Mouse (Mus musculus): ENCODE data around the gene Nrap. TPM values are rescaled to one million over a fixed set of nuclear protein-coding genes. Genes with fewer than 3 reads are reported as not detected.

Gene Nrap
- under 1 TPM; 0.63 to 0.87 TPM for total RNA-seq (2021)
- long read RNA-seq, experiment 1, partial matches to known transcripts = 2 of 3 reads
- long read RNA-seq, experiment 1, other reads (novel, unspliced or antisense) = 1 of 3 reads
- long read RNA-seq, experiment 2, full-length matches to known transcripts = 1 of 1 reads
- long read RNA-seq, experiment 2, partial matches to known transcripts = 0 of 1 reads
- long read RNA-seq, experiment 2, other reads (novel, unspliced or antisense) = 0 of 1 reads

DNA sequence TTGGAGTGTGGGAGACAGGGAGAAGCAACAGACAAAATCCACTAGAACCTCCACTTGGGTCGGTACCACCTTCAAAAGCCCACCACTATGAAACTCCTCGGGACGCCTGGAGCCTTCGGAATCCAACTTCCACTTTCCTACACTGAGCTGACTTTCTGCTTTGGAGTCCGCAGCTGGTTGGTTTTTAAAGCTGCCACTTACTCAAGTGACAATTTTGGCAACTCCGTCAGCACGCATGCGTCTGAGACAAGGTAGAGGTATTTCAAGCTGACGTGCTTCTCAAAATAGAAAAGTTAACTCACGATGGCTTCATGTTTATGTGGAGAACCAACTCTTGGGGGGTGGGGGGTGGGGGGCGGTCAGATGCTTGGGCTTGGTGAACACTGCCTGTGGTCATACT lies at the start of gene Nrap:
Gene Nrap (minus strand): TSS at position 159 of the 400 bp plus-strand sequence.
- no peak for DNase-seq (ENCODE audit: extremely low spot score in 1 of 2, low spot score in 2 of 2)
- no peak for TF ChIP-seq CTCF (IDR thresholded peaks at IDR 0.05)
- Histone ChIP-seq H3K4me3 (no peak within 1 kb of the TSS), H3K27ac (no peak within 1 kb of the TSS)
- intact Hi-C loops (cut with DNase I) = no loop called here

DNA sequence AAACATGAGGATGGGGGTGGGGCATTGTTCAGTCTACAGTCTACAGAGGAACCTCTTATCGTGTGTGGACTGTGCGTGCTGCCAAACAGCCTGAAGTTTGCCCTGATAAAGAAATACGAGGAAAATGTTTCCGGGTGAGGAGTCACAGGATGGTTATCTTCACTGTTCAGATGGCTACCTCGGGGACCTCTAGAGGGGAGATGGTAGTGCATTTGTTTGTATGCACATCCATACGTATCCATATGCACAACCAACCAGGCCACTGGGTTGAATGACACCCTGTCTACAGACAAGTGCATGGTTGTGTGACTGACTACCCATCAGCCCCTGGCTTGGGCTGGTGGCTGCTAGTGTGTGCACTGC lies 49.2 kb upstream of the Nrap start:
- H3K4me3 ChIP-seq = no peak overlapping the region
- H3K27ac ChIP-seq = no peak overlapping the region
- no peak for DNase-seq (ENCODE audit: extremely low spot score in 1 of 2, low spot score in 2 of 2)
- TF ChIP-seq CTCF (IDR thresholded peaks at IDR 0.05) = no peak
- intact Hi-C loops (cut with DNase I) = no loop called here

DNA sequence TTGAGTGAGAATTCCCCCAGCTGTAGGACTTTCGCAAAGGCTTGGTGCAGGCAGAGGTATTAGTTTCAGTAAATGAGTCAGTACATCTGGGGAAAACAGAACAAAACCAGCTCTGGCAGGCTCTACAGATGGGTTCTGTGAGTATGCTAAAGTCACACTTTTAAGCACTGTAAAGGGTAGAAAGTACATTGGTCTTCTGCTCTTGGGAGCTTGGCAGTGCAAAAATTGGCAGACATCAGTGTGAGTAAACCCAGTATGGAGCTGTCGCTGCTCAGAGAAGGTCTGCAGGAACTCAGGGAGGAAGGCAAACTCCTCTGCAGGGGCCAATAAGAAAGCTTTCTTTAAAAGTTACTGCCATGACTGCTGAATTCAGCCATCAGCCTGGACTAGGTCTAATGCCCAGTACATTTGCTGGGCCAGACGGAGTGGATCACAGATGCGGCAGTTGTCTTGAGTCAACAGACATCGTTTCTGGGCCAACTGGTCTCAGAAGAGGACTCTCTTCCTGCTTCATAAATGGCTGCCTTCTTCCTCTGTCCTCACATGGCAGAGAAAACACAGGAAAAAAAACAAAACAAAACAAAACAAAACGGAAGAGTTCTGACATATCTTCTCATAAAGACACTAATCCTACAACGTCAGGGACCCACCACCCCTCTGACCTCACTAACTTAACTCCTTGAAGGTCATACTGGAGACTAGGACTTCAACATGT lies 48.7 kb upstream of the Nrap start:
- no peak overlapping the region for H3K4me3 ChIP-seq
- intact Hi-C loops (cut with DNase I) = no loop called here
- TF ChIP-seq CTCF (IDR thresholded peaks at IDR 0.05) = no peak
- no peak overlapping the region for H3K27ac ChIP-seq
- no peak for DNase-seq (ENCODE audit: extremely low spot score in 1 of 2, low spot score in 2 of 2)

DNA sequence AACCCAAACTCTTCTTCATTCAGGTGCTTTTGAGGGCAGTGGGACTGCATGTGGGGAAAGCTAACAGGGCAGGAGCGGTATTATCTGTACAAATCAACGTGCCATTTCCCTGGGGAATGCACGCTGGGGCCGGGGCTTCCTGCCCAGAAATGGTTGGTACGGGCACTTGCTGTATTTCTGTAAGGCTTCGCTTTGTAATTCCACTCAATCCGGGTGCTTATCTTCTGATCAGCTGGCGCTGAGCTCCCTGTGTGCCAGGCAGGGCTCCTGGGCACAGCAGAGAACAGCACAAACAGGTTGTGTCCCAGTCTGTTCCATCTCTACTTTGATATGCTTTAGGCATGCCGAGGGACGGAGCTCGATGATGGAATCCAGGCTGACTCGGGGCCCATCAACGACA lies 46.5 kb upstream of the Nrap start:
- intact Hi-C loops (cut with DNase I) = no loop called here
- H3K27ac ChIP-seq = no peak overlapping the region
- no peak for DNase-seq (ENCODE audit: extremely low spot score in 1 of 2, low spot score in 2 of 2)
- TF ChIP-seq CTCF (IDR thresholded peaks at IDR 0.05) = no peak
- H3K4me3 ChIP-seq = no peak overlapping the region

DNA sequence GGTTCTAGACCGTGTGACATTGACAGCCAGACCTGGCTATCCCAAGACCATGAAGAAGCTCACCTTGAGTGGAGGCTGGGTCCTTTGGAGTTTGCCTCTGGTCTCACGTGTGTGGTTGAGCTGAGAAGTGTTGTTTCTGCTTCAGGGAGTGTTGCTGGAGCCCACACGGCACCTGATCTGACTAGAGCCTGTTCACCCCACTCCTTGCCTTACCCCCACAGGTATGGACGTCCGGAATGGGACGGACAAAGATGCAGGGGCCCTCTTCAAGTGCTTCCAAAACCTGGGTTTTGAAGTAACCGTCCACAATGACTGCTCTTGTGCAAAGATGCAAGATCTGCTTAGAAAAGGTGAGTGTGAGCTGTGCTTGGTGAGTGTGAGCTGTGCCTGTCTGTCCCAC lies 43.7 kb upstream of the Nrap start:
- Histone ChIP-seq H3K27ac (no peak overlapping the region), H3K4me3 (no peak overlapping the region)
- intact Hi-C loops (cut with DNase I) = no loop called here
- no peak for DNase-seq (ENCODE audit: extremely low spot score in 1 of 2, low spot score in 2 of 2)
- TF ChIP-seq CTCF (IDR thresholded peaks at IDR 0.05) = no peak

DNA sequence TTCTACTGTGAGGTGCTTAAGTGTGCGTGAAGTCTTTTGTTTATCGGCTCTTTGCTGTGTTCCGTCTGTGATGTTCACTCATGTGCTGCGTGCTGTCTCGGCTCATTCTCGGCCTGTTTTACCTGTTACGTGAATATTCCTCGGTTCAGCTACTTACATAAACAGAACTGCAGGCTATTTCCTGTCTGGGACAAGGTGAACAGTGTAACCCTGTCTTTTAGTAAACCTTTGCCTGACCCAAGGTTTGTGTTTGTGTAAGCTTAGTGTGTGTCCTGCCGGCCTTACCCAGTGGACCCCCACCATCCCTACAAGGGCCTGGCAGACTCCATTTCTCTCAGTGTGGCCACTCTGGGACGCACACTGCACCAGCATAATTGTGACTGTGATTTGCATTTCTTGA lies 42.9 kb upstream of the Nrap start:
- TF ChIP-seq CTCF (IDR thresholded peaks at IDR 0.05) = no peak
- Histone ChIP-seq H3K27ac (no peak overlapping the region), H3K4me3 (no peak overlapping the region)
- no peak for DNase-seq (ENCODE audit: extremely low spot score in 1 of 2, low spot score in 2 of 2)
- intact Hi-C loops (cut with DNase I) = no loop called here

- intact Hi-C loops (cut with DNase I) = no loop called here
- TF ChIP-seq CTCF (IDR thresholded peaks at IDR 0.05) = no peak
- DNase-seq (ENCODE audit: extremely low spot score in 1 of 2, low spot score in 2 of 2) = no peak
These were observed 40.5 kb upstream of the Nrap start for GRCm38 (mm10) chr19:56430369-56430768.

DNA sequence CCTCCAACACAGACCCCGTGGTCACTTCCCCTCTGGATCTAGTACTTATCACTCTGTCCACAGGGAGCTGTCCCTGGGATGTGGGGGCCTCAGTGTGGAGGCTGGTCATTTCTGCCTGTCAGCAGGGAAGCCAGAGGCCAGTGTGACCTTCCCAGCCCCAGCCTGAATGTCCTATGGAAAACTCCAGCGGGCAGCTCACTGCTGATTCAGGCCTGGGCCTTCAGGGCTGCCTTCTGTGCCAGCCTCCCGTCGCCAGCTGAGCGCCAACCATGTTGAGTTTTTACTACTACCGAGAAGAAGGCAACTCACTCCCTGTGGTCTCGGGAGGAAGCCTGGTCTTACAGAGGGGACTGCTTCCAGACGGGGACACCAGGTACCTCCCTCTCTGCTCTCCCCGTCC lies 35.7 kb upstream of the Nrap start:
- Histone ChIP-seq H3K4me3 (no peak overlapping the region), H3K27ac (peak overlapping the region; percentile 47; the same call in 1 of the 2 replicates)
- intact Hi-C loops (cut with DNase I) = no loop called here
- no peak for DNase-seq (ENCODE audit: extremely low spot score in 1 of 2, low spot score in 2 of 2)
- no peak for TF ChIP-seq CTCF (IDR thresholded peaks at IDR 0.05)

More at GRCm38 (mm10) chr19:56430369-56430768, 40.5 kb upstream of the Nrap start:
- no peak overlapping the region for H3K4me3 ChIP-seq
- H3K27ac ChIP-seq = no peak overlapping the region

GRCm38 (mm10) chr19:56424606-56425395 lies 35.0 kb upstream of the Nrap start:
- intact Hi-C loops (cut with DNase I) = loop anchor here (5.0 kb wide), 3 partner anchors 138 to 482 kb away; partner anchors contain the start of gene Adrb1
- Histone ChIP-seq H3K27ac (no peak overlapping the region), H3K4me3 (no peak overlapping the region)
- no peak for DNase-seq (ENCODE audit: extremely low spot score in 1 of 2, low spot score in 2 of 2)
- no peak for TF ChIP-seq CTCF (IDR thresholded peaks at IDR 0.05)

- no peak for TF ChIP-seq CTCF (IDR thresholded peaks at IDR 0.05)
- peak overlapping the region; percentile 48 for H3K27ac ChIP-seq
- intact Hi-C loops (cut with DNase I) = loop anchor here (5.0 kb wide), 3 partner anchors 139 to 484 kb away; partner anchors contain the start of gene Adrb1
- H3K4me3 ChIP-seq = no peak overlapping the region
- DNase-seq (ENCODE audit: extremely low spot score in 1 of 2, low spot score in 2 of 2) = peak in 1 of 2 experiments; percentile 19
These were observed 33.5 kb upstream of the Nrap start for GRCm38 (mm10) chr19:56423370-56423769.

DNA sequence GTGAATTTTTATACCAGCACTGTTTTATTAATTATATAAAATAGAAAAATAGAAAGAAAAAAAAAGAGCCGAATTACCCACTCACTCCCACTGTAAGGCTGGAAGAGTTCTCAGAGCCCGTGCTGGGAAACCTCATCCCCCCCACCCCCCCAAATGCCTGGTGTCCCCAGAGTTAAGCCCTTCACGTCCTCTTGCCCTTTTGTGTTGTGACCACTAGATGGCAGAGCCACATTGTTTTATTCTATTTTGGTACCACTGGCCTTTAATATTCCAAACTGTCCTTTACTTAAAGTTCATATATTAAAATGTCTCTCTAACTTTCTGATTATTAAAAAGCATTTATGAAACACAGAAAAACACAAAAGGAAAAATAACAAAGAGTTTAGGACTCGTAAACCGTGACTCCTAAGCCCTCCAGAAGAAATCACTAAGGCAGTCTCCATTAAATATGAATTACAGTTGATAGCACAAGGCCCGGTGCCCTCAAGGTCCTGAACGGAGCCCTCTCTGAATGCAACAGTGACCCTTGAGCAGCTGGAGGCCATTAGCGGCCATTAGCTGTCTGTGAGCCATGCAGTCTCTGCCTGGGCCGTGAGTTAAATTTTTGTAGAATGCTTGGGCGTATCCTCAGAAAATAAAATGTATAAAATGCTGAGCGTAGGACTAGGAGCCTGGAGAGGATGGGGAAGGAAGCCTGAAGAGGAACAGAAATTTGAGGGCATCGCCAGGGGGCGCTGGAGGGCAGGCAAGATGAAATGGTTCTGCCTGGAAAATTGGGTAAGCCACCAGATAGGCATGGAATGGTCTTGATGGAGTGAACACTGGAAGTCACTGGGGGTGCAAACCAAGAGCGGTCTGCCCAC lies 32.9 kb upstream of the Nrap start:
- TF ChIP-seq CTCF (IDR thresholded peaks at IDR 0.05) = peak; percentile 80
- peak overlapping the region; percentile 48 for H3K27ac ChIP-seq
- intact Hi-C loops (cut with DNase I) = loop anchor here (1.0 to 5.0 kb wide), 4 partner anchors 140 to 485 kb away; partner anchors contain the start of gene Adrb1
- no peak overlapping the region for H3K4me3 ChIP-seq
- DNase-seq (ENCODE audit: extremely low spot score in 1 of 2, low spot score in 2 of 2) = peak; percentile 88 to 97

All from left cerebral cortex, adult 2 months (tissue).